Mouse (Mus musculus) left cerebral cortex, adult 11 months (tissue): ENCODE measurements around the gene Gbp9.
"Not testable (repeated sequence)": the region's sequence is repeated elsewhere in the genome, so short reads cannot be mapped to it uniquely, and the experiment has no call there.

Source experiments
- DNase-seq: peaks from one replicate; pipeline ENCODE4 v3.0.0; 2022; ENCODE audit warnings: low spot score

The Gbp9 gene

DNA sequence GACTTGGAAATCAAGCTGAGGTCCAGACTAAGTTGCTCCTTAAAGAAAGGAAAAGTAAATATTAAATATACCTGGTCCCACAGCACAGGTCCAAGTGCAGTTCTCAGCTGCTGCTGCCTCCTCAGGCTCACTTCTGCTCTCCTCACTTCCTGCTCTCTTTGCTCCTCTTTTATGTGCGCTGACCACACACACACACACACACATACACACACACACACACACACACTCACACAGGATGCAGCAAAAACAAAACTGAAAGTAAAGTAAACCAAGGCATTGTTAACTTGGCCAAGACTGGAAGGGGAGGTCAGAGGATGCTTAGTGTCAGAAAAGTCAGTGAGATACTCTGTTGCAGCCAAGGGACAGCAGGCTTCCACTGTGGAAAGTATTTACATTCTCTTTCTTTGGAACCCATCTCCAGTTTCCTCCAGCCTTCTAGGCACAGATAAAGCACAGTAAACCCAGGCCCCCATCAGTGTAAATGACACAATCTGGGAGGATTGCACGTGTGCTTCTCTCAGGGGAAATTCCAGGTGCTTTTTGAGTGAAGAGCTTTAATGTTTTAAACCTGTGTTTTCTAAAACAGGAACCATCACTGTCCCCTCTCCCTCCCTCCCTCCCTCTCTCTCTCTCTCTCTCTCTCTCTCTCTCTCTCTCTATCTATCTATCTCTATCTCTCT, at the start of gene Gbp9, which contains the start of the genes Gbp8 and Gbp4:
Gene Gbp9, minus strand, starts transcription at position 131 of the 680 bp plus-strand sequence.
Gene Gbp8, minus strand, starts transcription at position 132 of the 680 bp plus-strand sequence.
Gene Gbp4, minus strand, starts transcription at position 178 of the 680 bp plus-strand sequence.
- not testable (repeated sequence) for DNase-seq

DNA sequence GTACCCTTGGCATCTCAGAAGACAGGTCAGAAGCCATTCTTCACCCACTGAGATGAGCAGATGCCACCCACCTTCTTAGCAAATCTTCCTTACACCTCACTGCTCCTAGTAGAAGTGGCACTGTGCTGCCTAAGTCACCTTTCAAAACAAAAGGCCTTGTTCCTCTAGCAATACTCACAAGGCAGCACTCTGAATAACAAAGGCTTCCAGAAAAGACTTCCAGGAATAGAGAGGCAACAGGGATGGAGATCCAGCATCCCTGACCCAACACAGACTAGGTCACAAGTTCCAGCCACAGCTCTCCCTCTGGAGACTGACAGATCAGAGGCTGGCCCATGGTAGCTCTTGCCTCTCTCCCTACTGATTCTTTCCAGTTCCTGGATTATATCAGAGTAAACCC, 42.1 kb upstream of the Gbp9 start:
- DNase-seq, result no peak

DNA sequence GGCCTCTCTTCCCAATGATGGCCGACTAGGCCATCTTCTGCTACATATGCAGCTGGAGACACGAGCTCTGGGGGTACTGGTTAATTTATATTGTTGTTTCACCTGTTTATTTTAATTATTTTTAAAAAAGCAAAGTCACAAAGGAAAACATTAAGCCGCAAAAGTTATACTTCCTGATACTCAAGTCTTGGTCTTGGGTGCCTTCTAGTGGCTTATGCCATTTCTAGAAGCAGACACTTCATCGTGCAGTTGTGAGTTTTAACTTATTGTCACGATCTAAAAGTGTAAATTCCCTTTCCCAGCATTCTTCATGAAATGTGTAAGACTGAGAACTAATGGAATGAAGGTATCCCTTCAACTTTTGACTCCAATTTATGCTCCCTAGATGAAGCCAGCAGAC, 17.2 kb upstream of the Gbp9 start:
- no peak for DNase-seq

DNA sequence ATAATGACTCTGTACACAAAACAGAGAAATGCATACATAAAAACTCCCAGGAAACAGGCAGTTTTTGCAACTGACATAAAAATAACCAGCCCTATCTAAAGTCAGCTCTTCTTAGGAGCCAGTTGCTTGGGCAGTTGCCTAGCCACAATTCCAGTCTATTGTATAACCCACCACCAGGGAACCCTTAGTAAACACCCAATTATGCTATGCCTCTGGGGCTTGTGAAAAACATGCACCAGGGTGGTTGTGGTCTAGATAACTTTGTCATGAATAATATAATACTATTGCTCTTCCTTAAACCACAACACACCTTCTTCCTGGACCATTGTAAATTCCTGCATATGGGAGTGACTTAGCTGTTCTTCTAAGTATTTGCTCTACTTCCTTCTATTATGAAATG, 14.7 kb upstream of the Gbp9 start:
- no peak for DNase-seq

DNA sequence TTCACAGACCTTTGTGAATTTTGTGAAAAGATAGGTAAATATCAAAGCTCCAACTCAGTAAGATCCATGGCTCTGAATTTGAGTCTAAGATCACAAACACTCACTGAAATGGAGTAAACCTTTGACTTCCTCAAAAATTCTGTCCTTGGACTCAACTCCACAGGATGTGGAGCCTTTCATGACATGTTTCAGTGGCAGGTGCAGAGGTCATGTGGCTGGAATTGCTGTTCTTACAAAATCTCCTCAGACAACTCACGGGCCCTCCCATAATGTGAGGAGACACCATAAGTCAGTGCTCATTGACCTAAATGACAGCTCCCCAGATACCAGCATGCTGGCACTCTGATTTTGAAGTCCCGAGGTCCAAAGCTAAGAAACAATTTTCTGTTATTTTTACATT, 8.7 kb upstream of the Gbp9 start:
- DNase-seq, result not testable (repeated sequence)

DNA sequence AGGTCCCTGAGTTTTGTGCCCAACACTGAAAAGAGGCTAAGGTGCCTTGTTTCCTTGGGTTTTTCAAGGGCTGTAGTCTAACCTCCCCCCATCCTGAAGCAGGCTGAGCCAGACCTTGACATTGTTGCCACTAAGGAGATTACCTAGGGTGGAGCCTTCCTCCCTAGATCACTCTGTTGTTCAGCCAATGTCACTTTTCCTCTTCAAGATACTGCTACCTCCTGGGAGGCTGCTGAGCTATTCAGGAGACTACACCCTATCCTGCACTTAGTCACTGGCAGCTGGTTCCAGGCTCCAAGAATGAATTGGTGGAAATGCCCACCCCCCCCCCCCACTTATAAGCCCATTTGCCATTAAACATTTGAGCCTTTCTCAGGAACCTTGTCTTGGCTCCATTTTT, 7.1 kb upstream of the Gbp9 start:
- no peak for DNase-seq

- not testable (repeated sequence) for DNase-seq
These were observed 6.4 kb upstream of the Gbp9 start for GRCm38 (mm10) chr5:105145731-105146130.

- not testable (repeated sequence) for DNase-seq
These were observed 911 bp upstream of the Gbp9 start for GRCm38 (mm10) chr5:105140089-105140810.

GRCm38 (mm10) chr5:105138906-105139305, 433 bp downstream of the Gbp9 start:
- no peak for DNase-seq

GRCm38 (mm10) chr5:105136706-105137304, 2.5 kb downstream of the Gbp9 start:
- DNase-seq, result not testable (repeated sequence)

GRCm38 (mm10) chr5:105121731-105122130, 17.6 kb downstream of the Gbp9 start:
- not testable (repeated sequence) for DNase-seq

GRCm38 (mm10) chr5:105115740-105116139, 23.6 kb downstream of the Gbp9 start:
- no peak for DNase-seq

GRCm38 (mm10) chr5:105114696-105115095, 24.6 kb downstream of the Gbp9 start:
- no peak for DNase-seq

- DNase-seq, result no peak
These were observed 25.7 kb downstream of the Gbp9 start for GRCm38 (mm10) chr5:105113656-105114055.

DNA sequence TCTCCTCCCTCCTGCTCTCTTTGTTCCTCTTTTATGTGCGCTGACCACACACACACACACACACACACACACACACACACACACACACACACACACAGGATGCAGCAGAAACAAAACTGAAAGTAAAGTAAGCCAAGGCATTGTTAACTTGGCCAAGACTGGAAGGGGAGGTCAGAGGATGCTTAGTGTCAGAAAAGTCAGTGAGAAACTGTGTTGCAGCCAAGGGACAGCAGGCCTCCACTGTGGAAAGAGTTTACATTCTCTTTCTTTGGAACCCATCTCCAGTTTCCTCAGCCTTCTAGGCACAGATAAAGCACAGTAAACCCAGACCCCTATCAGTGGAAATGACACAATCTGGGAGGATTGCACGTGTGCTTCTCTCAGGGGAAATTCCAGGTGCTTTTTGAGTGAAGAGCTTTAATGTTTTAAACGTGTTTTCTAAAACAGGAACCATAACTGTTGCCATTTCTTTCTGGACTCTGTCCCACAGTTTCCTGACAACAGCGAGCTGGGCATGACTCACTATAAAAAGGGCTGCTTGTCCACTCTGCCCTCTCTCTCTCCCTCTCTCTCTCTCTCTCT, 29.0 kb downstream of the Gbp9 start:
- peak; percentile 2 for DNase-seq

DNA sequence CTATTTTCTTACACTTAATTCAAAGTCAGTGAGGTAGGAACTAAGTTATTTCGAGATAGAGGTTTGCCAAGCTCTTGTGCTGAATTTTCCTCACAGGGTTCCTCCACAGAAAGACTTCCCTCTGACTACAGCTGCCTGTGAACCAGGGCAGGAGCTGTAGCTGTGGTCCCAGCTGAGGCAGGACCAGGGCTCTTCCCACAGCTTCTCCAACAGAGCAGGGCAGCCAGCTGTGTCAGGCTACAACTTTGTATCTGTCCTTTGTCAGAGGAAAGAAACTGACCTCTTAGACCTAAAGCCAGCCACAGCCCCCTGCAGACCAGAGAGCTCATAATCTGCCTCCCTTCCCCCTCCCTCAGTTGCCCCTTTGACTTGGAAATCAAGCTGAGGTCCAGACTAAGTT, 29.6 kb downstream of the Gbp9 start:
- not testable (repeated sequence) for DNase-seq

DNA sequence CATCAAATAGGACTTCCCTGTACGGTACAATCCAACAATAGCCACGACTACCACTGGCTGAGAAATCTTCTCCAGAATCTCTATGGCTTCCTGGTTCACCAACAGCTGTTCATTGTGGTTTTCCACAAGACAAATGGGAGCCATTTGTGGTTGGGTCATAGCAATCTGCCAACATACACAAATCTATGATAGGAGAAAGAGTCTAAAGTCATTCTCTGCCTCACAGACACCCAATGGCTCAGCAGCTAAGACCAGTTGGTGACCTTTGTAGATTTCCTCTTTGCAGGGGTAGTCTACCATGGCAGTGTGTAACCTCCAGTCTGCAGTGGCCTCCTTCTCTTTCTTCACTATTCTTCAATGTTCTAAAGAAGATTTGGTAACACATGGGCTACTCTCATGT, 33.6 kb downstream of the Gbp9 start:
- not testable (repeated sequence) for DNase-seq

DNA sequence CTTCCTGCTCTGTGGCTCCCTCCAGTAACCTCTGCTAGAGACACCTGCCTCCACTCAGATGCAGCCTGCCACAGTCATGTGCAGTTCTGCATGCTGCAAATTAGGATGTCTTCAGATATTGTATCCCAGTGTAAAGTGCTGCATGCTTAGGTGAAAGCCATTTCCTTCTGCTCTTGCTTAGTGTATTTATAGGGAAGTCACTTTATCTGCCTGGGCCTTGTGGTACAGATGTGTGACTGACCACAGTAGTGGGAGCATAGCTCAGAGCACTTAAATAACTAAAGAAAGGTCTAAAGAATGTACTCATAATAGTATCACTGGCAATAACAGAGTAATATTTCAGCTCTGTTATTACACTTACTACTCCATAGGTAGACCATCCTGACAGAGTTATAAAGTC, 57.4 kb downstream of the Gbp9 start:
- DNase-seq, result no peak

DNA sequence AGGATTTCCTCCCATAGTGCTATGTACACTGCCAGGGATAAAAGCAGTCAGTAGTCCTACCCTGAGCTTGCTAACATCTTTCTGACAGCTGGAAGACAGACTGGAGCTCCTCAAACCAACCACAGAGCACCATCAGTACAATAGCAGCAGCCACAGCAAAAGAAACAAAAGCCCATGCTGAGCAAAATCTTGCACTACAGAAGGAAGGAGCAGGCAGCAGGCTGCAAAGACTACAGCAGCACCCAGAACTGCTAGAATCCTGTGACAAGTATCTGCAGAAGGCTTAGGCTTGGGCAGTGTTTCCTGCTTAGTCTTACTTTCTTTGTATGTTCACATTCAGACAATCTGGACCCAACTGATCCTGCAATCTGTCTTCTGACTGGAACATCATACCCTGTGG, 71.0 kb downstream of the Gbp9 start:
- not testable (repeated sequence) for DNase-seq

DNA sequence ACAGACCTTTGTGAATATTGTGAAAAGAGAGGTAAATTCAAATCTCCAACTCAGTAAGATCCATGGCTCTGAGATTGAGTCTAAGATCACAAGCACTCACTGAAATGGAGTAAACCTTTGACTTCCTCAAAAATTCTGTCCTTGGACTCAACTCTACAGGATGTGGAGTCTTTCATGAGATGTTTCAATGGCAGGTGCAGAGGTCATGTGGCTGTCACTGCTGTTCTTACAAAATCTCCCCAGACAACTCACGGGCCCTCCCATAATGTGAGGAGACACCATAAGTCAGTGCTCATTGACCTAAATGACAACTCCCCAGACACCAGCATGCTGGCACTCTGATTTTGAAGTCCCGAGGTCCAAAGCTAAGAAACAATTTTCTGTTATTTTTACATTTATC, 74.9 kb downstream of the Gbp9 start:
- DNase-seq, result not testable (repeated sequence)

DNA sequence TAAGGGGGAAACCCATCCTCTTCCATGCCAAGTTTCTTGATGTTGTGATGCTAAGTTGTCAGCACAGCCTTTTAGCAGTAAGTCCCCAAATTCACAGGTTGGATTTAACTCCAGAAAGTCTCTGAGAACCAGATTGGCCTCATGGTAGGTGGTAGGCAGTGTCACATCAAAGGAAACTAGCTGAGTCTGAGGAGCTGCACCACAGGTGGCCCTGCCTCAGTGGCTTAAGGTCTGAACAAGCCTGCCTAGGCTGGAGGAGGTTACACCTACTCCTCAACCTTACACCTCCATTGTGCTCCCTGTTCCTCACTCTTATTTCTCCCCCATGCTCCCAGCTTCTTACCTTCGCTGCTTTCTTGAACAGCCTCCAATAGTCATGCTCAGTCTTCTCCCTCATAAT, 76.0 kb downstream of the Gbp9 start:
- DNase-seq, result no peak

GRCm38 (mm10) chr5:105062403-105062802, 76.9 kb downstream of the Gbp9 start:
- DNase-seq, result not testable (repeated sequence)

DNA sequence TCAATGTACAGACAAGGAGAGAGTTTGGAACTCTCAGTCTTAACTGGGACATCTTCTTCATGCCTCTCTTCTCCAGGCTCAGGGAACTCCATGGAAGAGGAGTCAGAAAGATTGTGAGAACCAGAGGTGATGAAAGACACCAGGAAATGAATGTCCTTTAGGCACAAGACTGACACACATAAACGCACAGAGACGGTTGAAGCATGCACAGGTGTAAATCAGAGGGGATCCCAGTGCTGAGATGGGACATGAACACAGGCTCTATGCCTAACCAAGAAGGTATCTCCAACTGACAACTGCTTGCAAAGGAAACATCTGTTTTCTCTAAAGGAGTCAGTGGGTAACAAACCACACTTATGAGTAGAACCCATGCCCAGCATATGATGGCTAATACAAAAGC, 79.1 kb downstream of the Gbp9 start:
- no peak for DNase-seq
